Mouse (Mus musculus): ENCODE measurements around the gene Krt23. TPM values are rescaled to one million over a fixed set of nuclear protein-coding genes. Genes with fewer than 3 reads are reported as not detected.

Krt23 gene
- total RNA-seq, 2 experiments from 2014 or later: not detected

DNA sequence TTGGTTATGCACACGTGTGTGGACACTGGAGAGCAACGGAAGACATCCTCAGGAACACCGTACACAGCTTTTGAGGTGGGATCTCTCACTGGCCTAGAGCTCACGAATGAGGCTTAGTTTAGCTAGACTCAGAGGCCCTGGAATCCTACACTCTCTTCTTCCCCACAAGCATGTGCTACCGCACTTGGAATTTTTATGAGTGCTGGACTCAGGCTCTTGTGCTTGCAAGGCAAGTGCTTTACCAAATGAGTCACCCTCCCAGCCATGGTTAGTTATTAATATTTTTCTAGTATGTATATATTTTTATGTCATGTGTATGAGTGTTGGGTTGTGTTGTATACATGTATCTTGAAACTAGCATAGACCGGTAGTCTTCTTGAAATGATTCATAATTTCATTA is 21.0 kb downstream of the Krt23 start:
- Histone ChIP-seq H3K27ac (no peak overlapping the region), H3K4me3 (no peak overlapping the region)
- no peak for DNase-seq (ENCODE audit: low spot score in 2 of 2)
- no peak for TF ChIP-seq CTCF (conservative IDR thresholded peaks at IDR 0.05)

DNA sequence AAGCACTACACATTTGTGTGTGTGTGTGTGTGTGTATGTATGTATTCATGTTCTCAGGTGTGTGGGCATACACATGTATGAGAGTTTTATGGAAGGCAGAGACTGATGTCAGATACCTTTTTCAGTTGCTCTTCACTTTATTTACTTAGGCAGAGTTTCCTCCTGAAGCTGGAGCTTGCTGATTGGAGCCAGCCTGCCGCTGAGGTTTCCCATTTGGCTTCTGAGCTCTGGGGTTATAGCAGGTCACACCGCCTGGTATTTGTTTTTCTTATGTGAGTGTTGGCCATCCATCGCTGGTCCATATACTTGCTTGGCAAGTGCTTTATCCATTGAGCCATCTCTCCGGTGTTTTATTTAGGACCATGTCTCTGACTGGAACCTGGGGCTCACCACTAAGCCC is 23.7 kb downstream of the Krt23 start:
- Histone ChIP-seq H3K4me3 (no peak overlapping the region), H3K27ac (no peak overlapping the region)
- DNase-seq (ENCODE audit: low spot score in 2 of 2): no peak
- no peak for TF ChIP-seq CTCF (conservative IDR thresholded peaks at IDR 0.05)

GRCm38 (mm10) chr11:99468566-99468965 is 24.4 kb downstream of the Krt23 start:
- no peak for TF ChIP-seq CTCF (conservative IDR thresholded peaks at IDR 0.05)
- Histone ChIP-seq H3K4me3 (no peak overlapping the region), H3K27ac (no peak overlapping the region)
- no peak for DNase-seq (ENCODE audit: low spot score in 2 of 2)

GRCm38 (mm10) chr11:99466316-99466715 is 26.6 kb downstream of the Krt23 start:
- DNase-seq (ENCODE audit: low spot score in 2 of 2): peak in 1 of 2 experiments; percentile 15
- Histone ChIP-seq H3K4me3 (no peak overlapping the region), H3K27ac (no peak overlapping the region)
- no peak for TF ChIP-seq CTCF (conservative IDR thresholded peaks at IDR 0.05)

DNA sequence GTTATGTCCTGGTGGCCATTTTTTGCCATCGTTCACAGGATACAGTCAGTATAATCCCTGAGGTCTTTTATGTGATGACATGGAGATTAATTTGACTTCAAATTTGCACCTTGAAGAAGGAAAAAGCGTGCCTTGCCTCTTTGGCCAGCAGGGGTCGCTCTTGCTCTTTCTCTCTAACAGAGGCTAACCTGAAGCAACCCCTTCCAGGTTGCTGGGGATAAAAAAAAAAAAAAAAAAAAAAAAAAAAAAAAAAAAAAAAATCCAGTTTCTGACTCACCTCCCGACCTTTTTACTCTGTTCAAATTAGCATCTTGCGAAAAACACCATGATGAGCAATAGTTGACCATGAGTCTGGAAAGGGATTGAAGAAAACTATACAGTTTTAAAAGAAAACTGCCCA is 28.1 kb downstream of the Krt23 start:
- peak; percentile 89 for TF ChIP-seq CTCF (conservative IDR thresholded peaks at IDR 0.05)
- Histone ChIP-seq H3K27ac (no peak overlapping the region), H3K4me3 (no peak overlapping the region)
- DNase-seq (ENCODE audit: low spot score in 2 of 2): peak; percentile 76 to 90

DNA sequence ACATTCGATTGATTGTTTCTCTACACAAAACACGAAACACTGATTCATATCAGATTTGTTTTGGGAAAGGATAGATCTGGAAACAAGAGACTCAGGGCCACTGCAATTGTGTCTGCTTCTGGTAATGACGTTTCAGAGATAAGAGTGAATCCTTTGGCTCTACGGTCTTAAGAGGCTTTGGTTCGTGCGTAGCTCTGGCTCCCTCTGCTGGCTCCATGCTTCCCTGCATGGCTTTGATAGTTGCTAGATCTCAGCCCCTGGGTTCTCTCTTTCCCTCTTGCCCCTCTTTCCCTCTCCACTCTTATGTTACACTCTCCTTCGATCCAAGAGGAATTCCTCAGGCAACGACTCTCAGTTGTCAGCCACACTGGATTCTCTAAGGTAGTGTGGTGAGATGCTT is 29.8 kb downstream of the Krt23 start:
- DNase-seq (ENCODE audit: low spot score in 2 of 2): peak; percentile 58 to 78
- peak; percentile 99 for TF ChIP-seq CTCF (conservative IDR thresholded peaks at IDR 0.05)
- no peak overlapping the region for H3K27ac ChIP-seq

GRCm38 (mm10) chr11:99461736-99462135 is 31.2 kb downstream of the Krt23 start:
- Histone ChIP-seq H3K4me3 (no peak overlapping the region), H3K27ac (no peak overlapping the region)
- DNase-seq (ENCODE audit: low spot score in 2 of 2): no peak
- TF ChIP-seq CTCF (conservative IDR thresholded peaks at IDR 0.05): no peak

More for the DNA sequence above, 29.8 kb downstream of the Krt23 start:
- no peak overlapping the region for H3K4me3 ChIP-seq

DNA sequence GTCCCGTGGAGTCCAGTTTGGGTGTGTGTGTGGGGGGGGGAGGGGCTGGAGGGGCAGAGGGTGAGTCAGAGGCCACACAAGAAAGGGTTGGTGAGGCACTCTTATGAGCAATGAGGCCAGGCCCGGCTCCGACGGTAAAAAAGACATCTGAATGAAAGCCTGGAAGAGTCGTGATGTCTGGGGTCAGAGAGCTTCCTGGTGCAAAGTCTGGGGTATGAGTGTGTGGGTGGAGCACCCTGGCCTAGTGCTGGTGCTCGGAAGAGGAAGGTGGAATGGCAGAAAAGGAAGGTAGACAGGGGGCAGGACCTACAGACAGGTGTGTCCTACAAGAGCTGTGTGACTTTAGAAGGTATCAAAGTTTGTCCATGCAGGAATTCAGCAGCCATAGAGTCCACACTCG is 34.0 kb downstream of the Krt23 start:
- H3K4me3 ChIP-seq: no peak overlapping the region

DNA sequence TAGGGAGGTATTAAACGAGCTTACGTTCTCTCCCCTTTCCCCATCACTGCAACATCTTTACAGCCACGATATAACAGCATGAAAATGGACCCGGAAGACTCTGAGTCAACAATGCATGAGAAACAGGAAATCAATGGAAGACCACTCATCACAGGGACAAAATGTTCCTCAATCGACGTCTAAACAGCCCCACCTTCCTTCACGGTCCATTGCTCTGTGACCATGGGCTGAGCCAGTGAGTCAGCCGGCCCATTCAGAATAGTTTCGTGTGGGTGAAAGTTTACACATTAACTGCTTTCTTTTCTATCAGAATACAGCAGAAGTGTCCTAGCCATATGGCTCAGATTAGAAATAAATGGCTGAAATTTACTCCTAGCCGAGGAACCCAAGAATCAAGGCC is 38.2 kb downstream of the Krt23 start:
- no peak overlapping the region for H3K27ac ChIP-seq
- H3K4me3 ChIP-seq: no peak overlapping the region
- no peak for TF ChIP-seq CTCF (conservative IDR thresholded peaks at IDR 0.05)
- DNase-seq (ENCODE audit: low spot score in 2 of 2): no peak

More for the DNA sequence above, 34.0 kb downstream of the Krt23 start:
- no peak for DNase-seq (ENCODE audit: low spot score in 2 of 2)
- H3K27ac ChIP-seq: no peak overlapping the region
- no peak for TF ChIP-seq CTCF (conservative IDR thresholded peaks at IDR 0.05)

DNA sequence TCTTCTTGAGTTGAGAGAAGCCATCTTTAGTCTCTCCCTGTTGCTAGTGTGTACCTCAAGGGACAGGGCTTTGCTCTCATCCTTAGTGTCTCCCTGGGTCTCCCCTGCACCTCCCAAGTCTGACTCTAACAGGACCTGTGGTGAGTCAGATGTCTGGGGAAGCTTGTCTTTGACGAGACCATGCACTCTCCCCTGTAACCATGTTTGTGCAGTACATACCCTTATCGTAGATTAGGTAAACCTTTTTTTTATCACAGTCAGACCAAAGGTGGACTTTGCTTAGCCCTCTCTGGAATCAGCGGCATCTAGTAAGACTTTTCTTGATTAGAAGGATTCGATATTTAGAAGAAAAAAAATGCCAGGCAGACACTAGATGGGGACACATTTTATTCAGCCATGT is 38.9 kb downstream of the Krt23 start:
- Histone ChIP-seq H3K27ac (no peak overlapping the region), H3K4me3 (no peak overlapping the region)
- DNase-seq (ENCODE audit: low spot score in 2 of 2): no peak
- TF ChIP-seq CTCF (conservative IDR thresholded peaks at IDR 0.05): no peak

- Histone ChIP-seq H3K27ac (no peak overlapping the region), H3K4me3 (no peak overlapping the region)
- TF ChIP-seq CTCF (conservative IDR thresholded peaks at IDR 0.05): no peak
- DNase-seq (ENCODE audit: low spot score in 2 of 2): no peak
These were observed 44.2 kb downstream of the Krt23 start for GRCm38 (mm10) chr11:99448769-99449168.

DNA sequence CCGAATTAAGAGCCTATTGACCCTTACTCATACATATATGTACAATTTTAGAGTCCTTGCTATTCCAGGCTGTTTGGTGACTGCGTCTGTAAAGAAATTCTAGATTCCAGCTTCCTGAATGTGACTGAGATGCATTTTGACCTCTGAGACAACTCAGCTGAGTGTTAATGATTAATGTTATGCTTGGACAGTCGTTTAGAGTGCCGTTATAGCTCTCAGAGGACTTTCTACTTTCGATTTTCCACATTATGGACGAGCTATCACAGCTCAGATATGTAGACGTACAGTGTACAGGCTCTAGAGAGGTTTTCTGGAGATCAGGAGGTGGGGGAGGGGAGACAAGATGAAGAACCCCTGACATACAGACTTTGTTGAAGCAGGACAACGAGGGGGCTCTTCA is 51.7 kb downstream of the Krt23 start:
- no peak for TF ChIP-seq CTCF (conservative IDR thresholded peaks at IDR 0.05)
- Histone ChIP-seq H3K4me3 (no peak overlapping the region), H3K27ac (no peak overlapping the region)
- no peak for DNase-seq (ENCODE audit: low spot score in 2 of 2)

DNA sequence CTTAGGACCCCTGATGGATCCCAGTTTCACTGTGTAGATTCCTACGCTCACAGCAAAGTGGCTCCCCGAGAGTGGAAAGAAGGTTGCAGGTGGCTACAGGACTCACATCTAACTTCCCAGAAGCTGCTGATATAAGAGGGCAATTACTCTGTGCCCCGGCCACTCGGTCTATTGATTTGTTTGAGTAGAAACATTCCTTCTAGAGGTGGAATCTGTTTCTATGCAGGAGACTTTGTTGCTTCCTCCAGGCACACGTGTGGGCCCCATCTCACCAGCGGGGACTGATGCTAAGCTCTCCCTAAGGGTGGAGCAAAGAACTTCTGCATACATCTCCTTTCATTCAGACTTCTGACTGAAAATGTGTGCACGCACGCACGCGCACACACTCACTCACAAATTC is 53.5 kb downstream of the Krt23 start:
- H3K27ac ChIP-seq: no peak overlapping the region
- H3K4me3 ChIP-seq: no peak overlapping the region
- DNase-seq (ENCODE audit: low spot score in 2 of 2): no peak
- TF ChIP-seq CTCF (conservative IDR thresholded peaks at IDR 0.05): no peak

DNA sequence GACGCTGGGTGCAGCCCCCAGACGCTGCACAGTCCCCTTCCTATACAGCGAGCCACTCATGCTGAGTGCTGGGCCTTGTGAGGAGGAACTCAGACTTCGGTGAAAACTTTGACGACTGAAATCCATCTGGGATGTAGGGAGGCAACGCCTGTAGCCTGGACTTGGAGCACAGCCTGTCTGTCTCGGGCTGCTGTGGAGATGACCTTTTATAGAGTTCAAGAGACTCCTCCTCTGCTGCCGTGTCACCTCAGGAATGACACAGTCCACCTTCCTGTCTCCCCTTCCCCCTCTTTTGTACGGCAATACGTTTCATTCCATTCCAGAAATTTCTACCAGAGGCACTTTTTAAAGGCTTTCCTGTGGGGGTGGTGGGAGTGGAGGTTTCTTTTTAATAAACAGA is 55.0 kb downstream of the Krt23 start, which contains the start of gene Krt20:
Krt20 (minus strand) TSS at position 179 of the 400 bp plus-strand sequence.
- TF ChIP-seq CTCF (conservative IDR thresholded peaks at IDR 0.05): no peak
- no peak for DNase-seq (ENCODE audit: low spot score in 2 of 2)
- Histone ChIP-seq H3K4me3 (no peak within 1 kb of the TSS), H3K27ac (no peak within 1 kb of the TSS)

DNA sequence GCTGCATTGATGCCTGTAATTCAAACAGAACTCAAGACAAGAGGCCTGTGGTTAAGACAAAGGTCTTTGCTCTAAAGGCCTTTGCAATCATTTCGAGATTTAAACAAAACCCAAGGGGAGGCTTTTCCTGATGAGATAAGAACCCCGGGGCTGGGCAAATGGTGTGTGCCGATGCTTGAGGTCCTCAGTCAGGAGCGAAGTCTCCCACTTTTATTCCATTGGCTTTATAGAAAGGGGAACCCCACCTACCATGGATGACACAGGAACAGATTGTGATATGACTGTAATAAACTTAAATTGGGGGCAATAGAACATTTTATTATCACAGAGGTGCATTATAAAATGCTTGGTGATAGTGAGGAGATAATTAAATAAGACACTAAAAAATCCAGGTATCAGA is 56.3 kb downstream of the Krt23 start:
- DNase-seq (ENCODE audit: low spot score in 2 of 2): no peak
- Histone ChIP-seq H3K4me3 (no peak overlapping the region), H3K27ac (no peak overlapping the region)
- no peak for TF ChIP-seq CTCF (conservative IDR thresholded peaks at IDR 0.05)

Measured in layer of hippocampus, adult 2 months (tissue).